Mouse (Mus musculus): ENCODE measurements around the gene Cd248.

Gene Cd248

DNA sequence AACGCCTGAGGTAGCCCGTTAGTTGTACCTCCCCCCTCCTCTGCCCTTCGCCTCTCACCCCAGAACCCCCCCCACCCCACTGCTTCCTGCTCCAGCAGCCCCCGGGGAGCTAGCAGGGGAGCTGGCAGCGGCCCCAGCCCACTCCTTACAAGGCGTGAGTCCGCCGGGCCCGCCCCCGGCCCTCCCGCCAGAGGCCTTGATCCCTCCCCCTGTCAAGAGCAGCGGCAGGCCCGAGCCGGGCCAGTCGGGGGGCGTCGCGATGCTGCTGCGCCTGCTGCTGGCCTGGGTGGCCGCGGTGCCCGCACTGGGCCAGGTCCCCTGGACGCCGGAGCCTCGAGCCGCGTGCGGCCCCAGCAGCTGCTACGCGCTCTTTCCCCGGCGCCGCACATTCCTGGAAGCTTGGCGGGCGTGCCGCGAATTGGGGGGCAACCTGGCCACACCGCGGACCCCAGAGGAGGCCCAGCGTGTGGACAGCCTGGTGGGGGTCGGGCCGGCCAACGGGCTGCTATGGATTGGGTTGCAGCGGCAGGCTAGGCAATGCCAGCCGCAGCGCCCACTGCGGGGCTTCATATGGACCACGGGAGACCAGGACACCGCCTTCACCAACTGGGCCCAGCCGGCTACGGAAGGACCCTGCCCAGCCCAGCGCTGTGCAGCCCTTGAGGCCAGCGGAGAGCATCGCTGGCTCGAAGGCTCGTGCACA is at the start of gene Cd248:
Gene Cd248 (plus strand): TSS at position 212 of the 703 bp plus-strand sequence.
- DNase-seq (ENCODE audit: low spot score): peak; percentile 80

DNA sequence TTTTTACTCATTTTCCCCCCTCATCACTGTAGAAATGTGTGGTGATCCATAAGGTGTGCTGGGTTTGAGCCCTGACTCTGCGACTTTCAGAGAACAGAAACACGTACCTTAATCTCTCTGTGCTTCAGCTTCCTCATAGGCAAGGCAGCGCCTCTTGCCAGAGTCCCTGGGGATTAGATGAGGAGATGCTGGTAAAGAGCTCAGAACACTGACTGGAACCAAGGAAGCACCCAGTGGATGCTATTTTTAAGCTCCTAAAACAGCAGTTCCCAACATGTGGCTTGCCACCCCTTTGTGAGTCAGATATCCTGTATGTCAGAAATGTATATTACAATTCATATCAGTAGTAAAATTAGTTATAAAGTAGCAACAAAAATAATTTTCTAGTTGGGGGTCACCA is 49.7 kb upstream of the Cd248 start:
- no peak for DNase-seq (ENCODE audit: low spot score)

DNA sequence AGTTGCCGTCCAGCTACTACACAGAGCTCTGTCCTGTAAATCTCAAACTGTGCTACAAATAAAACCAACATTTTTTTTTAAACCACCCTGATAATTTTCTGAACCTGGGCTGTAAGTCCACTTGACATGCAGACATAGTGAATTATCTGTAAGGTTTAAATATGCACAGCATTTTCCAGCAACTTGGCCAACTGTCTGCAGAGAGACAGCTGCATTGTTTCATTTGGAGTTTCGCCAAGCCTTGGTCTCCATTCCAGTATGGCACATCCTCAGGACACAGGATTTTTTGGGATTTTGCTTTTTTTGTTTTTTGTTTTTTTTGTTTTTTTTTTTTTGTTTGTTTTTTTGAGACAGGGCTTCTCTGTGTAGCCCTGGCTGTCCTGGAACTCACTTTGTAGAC is 46.5 kb upstream of the Cd248 start:
- no peak for DNase-seq (ENCODE audit: low spot score)

DNA sequence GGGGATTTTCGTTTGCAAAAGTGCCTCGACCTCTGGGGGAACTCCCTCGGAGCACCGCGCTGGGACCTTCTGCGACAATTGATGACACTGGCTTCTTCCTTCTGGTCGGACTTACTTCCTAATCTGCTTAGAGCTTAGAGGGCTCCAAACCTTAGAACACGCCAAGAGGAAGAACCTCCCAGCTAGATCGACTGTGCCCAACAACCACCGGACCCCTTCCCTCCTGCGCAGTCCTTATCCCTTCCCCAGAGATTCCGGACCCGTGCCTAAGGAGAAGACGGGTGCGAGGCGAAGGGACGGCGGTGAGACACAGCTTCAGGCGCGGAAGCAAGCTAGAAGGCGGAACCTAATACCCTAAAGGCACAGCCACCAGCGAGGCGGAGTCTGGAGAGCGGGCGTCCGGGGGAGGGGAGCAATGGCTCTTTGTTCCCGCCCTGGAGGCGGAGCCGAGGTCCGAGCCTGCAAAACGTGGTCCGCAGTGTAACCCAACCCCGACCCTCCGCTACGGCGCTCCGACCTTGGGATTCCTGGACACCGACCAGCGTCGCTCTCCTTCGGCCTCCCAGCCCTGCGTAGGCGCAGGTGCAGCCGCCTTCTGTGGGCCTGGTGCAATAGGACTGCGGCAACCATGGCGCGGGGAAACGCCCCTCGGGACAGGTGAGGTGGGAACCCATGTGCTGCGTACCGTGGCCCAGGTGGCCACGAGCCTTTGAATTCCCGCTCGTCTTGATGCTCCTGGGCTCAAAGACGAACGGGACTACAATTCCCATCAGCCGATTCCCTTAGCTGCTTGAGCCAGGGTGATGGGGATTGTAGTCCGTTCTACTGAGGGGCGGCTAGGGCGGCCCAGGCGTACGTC is 44.0 kb upstream of the Cd248 start, which contains the start of gene Slc29a2:
Gene Slc29a2 (plus strand): TSS at position 240 of the 859 bp plus-strand sequence.
- peak; percentile 94 for DNase-seq (ENCODE audit: low spot score)

DNA sequence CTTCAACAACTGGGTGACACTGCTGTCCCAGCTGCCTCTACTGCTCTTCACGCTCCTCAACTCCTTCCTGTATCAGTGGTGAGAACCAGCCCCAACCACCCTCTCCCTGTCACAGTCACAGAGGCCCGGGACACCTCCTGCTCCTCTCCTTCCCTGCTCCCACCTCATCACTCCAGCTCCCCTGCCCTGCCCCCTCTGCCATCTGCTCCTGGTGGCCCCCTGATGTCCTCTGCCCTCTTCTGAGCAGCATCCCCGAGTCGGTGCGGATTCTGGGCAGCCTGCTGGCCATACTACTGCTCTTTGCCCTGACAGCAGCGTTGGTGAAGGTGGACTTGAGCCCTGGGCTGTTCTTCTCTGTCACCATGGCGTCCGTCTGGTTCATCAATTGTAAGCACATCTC is 41.8 kb upstream of the Cd248 start:
- DNase-seq (ENCODE audit: low spot score): no peak

DNA sequence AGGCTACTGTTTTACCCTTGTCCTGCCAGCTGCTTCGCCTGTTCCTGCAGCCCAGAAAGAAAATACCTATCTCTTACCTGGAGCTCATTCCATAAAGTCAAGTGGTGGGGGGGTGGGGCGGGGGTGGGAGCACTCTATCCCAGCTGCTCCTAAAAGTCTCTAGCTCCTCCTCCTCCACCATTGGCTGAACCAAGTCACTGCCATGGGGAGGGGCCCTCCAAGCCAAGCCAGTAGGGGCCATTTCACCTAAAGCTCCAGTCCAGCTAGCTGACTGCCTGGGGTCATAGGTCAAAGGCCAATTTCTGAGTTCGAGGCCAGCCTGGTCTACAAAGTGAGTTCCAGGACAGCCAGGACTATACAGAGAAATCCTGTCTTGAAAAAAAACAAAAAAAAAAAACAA is 35.2 kb upstream of the Cd248 start:
- DNase-seq (ENCODE audit: low spot score): no peak

DNA sequence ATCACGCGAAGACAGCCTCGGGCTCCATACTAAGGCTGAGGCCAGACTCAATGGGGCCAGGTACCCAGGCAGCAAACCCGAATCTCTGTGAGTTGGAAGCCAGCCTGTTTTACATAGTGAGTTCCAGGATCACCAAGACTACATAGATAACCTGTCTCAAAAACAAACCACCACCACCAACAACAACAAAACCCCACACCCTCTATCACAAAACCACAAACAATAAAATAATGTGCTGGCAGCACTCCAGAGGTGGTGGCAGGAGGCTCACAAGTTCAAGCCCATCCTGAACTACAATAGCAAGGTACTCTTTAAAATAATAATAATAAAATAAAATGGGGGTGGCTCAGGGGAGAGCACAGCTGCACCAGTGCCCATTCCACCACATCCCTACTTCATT is 31.3 kb upstream of the Cd248 start:
- DNase-seq (ENCODE audit: low spot score): no peak

DNA sequence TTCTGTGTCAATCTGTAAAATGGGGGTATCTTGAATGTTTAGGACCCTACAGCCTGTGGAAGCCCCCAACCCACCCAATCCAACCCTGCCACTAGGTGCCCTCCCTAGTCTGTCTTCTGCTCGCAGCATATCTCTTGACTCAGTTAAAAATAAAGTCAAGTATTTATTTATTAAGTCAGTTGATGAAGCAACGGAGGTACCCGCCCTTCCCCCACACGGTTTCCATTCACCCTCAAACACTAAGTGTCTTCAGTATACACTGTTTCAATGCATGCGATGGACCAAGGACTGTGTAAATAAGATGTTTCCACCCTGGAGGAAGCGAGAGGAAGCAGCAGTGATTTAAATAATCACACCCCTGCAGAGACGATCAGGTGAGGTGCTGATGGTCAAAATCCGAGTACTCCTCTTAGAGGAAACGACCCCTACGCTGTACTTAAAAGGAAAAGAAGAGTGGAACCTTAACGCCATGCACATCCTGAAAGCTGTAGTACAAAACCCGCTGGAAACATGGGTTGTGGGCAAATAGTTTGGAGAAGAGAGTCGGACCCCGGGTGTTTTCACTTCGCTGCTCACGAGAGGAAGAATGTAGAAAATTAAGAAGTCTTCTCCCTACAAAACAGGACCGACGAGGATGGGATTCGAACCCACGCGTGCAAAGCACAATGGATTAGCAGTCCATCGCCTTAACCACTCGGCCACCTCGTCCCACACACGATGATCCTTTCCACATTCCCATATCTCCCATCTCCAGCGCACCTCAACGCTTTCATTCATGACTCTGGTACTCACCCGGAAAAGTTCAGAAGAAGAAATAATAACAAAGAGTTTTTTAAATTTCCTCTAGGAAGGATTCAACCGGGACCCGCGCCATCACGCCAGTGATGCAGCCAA is 30.0 kb upstream of the Cd248 start:
- peak; percentile 77 for DNase-seq (ENCODE audit: low spot score)

DNA sequence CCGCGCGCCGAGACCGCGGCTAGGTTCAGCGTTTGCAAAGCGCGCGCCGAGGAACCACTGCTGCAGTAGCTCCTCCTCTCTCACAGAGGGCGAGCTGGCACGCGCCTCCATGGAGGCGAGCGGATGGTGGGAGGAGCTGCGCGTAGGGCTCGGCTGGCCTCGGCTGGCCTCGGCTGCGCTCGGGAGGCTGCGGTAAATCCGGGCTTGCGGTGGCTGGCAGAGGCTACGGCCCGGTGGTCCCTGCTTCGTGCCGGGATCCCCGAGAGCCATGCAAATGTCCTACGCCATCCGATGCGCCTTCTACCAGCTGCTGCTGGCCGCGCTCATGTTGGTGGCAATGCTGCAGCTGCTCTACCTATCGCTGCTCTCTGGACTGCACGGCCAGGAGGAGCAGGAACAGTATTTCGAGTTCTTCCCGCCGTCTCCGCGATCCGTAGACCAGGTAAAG is 29.1 kb upstream of the Cd248 start, which contains the start of the genes B4gat1 and AC124502.3:
Gene B4gat1 (plus strand): TSS at position 118 of the 448 bp plus-strand sequence.
Gene AC124502.3 (plus strand): TSS at position 183 of the 448 bp plus-strand sequence.
- peak; percentile 90 for DNase-seq (ENCODE audit: low spot score)

DNA sequence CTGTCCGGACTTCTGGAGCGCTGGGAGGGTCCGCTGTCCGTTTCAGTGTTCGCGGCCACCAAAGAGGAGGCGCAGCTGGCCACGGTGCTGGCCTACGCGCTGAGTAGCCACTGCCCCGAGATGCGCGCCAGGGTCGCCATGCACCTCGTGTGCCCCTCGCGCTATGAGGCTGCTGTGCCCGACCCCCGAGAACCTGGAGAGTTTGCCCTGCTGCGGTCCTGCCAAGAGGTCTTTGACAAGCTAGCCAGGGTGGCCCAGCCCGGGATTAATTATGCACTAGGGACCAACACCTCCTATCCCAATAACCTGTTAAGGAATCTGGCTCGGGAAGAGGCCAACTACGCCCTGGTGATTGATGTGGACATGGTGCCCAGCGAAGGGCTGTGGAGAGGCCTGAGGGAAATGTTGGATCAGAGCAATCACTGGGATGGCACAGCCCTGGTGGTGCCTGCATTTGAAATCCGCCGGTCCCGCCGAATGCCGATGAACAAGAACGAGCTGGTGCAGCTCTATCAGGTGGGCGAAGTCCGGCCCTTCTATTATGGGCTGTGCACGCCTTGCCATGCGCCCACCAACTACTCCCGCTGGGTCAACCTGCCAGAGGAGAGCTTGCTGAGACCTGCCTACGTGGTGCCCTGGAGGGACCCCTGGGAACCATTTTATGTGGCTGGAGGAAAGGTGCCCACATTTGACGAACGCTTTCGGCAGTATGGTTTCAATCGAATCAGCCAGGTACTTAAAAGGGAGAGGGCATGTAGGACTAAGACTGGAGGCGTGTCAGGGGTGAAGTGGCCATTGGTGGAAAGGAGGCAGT is 28.4 kb upstream of the Cd248 start:
- DNase-seq (ENCODE audit: low spot score): no peak

DNA sequence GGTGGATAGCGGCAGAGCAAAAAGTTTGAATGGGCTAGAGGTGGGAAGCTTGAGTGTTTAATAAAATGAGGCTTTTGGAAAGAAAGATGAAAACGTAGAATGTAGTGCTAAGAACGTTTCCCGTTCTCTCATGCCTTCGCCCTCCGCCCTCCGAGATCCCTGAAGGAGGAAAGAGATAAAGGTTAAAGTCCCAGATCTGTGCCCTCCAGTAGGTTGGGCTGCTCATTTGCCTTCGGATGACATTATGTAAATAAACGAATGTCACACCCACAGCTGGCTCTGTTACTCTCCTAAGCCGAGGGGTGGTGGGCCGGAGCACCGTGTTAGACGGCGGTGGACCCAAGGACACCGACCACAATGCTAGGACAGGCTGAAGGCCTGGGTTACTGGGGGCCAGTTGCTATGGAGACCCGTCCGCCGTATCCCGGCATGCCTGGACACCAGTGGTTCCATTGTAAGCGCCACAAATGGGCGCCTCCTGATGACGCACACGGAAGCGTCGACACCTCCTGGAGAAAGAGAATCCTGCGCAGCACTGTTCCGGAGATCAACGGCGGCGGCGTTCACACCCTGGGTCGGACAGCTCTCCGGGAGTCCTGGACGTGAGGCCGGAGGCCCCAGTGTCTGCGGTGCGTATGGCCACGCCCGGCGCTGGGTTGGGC is 26.9 kb upstream of the Cd248 start, which contains the start of gene Brms1:
Gene Brms1 (plus strand): TSS at position 493 of the 662 bp plus-strand sequence.
- peak; percentile 89 for DNase-seq (ENCODE audit: low spot score)

DNA sequence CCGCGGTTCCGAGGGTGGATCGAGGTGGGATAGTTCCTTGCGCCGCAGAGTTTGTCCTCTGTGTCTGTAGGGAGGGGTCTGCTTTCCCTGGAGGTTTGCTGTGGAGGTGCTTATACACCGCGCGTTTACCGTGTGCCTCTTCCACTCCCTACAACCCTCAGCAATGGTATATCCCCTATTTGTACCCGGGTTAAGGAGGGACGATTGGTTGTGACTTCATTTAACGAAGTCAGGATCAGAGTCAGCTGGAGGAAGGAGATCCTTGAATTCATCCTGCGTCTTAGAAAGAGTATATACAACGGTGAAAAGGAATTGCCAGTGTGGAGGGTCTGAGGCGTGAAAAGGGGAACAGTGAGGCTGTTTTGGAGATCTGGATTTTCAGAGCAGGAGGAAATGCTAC is 26.3 kb upstream of the Cd248 start:
- DNase-seq (ENCODE audit: low spot score): no peak

DNA sequence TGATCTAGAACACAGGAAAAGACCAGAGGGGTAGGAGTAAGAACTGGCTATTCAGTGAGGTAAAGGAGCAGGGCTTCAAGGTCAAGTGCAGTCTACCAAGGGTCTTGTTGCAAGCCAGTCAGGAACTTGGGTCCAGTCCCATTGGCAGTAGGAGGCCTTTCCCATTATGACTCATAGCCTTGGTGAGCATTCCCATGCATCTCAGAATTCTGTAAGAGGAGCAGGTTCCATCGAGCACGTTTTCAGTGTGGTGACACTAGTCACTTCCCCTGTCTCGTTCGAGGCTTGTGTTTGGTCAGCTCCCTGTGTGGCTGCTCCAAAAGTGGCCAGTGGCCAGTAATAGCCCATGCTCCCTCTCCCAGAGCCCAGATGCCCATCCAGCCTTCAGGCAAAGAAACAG is 22.3 kb upstream of the Cd248 start:
- DNase-seq (ENCODE audit: low spot score): no peak

DNA sequence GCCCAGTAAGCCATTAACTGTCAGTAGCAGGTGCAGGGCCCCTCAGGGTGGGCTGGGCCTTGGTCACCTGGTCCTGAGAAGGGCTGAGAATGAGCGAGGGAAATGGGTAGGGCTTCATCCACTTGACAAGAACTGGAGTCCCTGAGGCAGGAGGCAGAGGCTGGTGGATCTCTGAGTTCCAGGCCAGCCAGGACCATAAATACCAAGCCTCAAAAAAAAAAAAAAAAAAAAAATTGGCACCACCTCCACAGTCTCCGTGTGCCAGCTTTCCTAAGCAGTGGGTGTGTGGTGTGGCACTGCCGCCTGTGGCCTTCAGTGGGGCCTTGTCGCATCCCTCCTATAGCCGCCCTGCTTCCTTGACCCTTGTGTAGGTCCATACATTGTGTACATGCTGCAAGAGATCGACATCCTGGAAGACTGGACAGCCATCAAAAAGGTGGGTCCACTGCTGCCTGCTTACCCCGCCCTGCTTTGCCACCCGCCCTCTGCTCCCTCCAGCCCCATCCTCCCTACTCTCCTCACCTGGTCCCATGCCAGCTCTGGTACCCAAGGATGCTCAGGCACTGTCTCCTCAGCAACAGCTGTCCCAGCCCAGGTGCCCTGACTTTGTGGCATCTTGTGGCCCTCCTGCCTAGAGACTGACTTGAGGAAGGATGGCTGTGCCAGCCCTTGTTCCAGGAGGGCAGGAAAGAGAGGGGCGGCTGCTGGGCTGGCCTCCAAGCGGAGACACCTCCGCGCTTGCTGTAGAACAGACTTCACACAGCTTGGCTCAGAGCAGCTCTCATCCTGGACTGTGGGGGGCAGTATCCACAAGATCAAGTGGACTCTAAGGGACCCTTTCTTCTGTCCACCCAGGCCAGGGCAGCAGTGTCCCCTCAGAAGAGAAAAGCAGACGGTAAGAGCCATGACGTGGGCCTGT is 19.5 kb upstream of the Cd248 start:
- DNase-seq (ENCODE audit: low spot score): no peak

DNA sequence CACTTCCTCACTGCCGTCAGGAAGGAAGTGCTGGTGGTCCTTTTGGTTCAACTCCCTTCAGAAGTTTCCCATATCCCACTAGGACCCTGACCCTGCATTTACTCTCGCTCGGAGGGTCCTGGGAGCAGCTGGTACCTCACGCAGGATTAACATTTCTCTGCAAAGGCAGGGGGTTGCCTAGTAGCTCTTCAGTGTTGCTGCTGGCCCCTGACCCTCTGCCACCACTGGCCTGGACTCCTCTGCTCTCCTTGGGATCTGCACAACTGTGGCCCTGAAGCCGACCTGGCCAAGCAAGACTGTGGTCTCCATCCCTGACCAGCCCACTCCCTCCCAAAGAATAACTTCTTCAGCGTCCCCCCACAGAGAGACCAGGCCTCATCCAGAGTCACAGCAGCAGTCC is 18.6 kb upstream of the Cd248 start:
- DNase-seq (ENCODE audit: low spot score): no peak

DNA sequence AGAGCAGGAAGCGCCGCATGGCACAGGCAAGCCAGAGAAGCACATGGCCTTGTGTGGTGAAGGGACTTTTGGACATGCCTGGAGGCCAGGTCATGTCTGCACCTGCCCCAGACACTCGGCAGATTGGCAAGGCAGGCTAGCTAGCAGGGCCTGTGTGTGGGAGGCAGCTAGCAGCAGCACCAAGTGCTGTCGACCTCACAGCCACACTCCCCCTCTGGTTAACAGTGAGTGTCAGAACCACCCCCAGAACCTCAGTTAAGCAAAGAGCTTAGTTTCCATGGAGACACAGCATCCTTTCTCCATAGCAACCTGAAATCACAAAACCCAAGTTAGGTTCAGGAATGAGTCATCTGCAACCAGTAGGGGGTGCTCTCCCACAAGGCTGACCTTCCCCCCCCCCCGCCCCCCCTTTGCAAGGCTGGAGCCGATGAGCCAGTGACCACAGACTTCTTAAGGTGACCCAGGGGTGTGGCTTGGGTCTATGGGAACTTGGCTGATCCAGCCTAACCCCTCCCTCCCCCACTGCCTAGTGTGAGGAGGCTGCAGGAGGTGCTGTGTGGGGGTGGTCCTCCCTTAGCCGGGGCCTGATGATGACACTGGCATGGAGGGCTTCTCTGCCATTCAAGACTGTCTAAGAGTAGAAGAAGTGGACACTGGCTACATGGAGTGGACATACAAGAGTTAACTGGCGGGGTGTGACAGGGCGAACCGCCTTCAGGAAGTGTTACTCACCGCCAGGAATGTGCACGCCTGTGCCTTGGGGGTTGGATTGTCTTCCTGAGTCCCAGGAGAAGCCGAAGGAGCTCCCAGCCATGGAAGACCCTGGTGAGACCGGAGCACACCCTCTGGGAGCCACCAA is 17.6 kb upstream of the Cd248 start, which contains the start of gene Rin1:
Gene Rin1 (plus strand): TSS at position 435 of the 859 bp plus-strand sequence.
- DNase-seq (ENCODE audit: low spot score): peak; percentile 78

DNA sequence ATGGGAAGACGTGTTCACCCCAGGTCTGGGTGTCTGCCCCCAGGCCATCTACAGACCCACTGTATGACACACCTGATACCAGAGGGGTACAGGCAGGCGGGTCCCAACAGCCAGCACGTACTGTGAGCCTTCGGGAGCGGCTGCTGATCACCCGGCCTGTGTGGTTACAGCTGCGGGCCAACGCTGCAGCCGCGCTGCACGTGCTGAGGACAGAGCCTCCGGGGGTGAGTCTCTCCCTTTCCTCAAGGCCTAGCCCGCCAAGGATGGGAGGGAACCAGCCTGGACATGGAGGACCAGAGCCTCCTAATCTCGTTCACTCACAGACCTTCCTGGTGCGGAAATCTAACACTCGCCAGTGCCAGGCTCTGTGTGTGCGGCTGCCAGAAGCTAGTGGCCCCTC is 16.8 kb upstream of the Cd248 start:
- no peak for DNase-seq (ENCODE audit: low spot score)

DNA sequence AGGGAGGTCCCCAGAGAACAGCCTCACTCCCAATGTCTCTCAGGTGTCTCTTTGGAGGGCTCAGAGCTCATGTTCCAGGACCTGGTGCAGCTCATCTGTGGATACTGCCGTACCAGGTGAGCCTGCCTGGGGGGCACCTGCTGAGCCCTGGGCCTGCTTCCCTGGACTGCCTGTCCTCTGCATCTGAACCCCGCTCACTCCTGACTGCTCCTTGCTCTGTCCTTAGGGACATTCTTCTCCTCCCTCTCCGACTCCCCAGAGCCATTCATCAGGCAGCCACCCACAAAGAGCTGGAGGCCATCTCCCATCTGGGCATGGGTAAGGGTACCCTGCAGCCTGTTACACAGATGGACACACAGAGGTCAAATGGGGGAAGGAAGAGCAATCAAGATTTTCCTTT is 16.4 kb upstream of the Cd248 start:
- DNase-seq (ENCODE audit: low spot score): no peak

Data from urinary bladder, postnatal 14 days (tissue).